Mouse (Mus musculus) bone marrow macrophage, adult 2 months (primary cell): ENCODE results near the gene Zhx3. TPM values are rescaled to one million over a fixed set of nuclear protein-coding genes. Genes with fewer than 3 reads are reported as not detected.

ENCODE experiments used
- H3K27ac ChIP-seq: 2 replicates; pipeline ENCODE4 v1.5.1; 2012; ENCODE audit warnings: low read depth, low read length; ENCODE audit not compliant: insufficient read depth
- H3K4me1 ChIP-seq: 2 replicates; pipeline ENCODE4 v1.6.1; 2012; ENCODE audit warnings: low read length; ENCODE audit not compliant: control insufficient read depth, insufficient read depth
- H3K4me3 ChIP-seq: 2 replicates; pipeline ENCODE4 v1.5.1; 2012; ENCODE audit warnings: mild to moderate bottlenecking, low read length, moderate library complexity; ENCODE audit not compliant: insufficient read depth
- CTCF ChIP-seq: IDR thresholded peaks from 2 replicates; pipeline ENCODE4 v1.5.1; 2012; ENCODE audit warnings: low read depth, mild to moderate bottlenecking, low read length, moderate library complexity
- POLR2A ChIP-seq: IDR thresholded peaks from 2 replicates; pipeline ENCODE4 v1.6.1; 2012; ENCODE audit warnings: mild to moderate bottlenecking, low read depth, low read length, borderline replicate concordance
- polyA plus RNA-seq: library from polyadenylated mRNA; stranded (reverse); fragments of >200 nt; gene quantifications from 2 replicates; pipeline ENCODE4 v1.2.4, GENCODE M21; 2012; ENCODE audit not compliant: missing spikeins, insufficient read depth, insufficient read length

Gene Zhx3
- polyA plus RNA-seq, 1 experiment = 6.1 TPM

DNA sequence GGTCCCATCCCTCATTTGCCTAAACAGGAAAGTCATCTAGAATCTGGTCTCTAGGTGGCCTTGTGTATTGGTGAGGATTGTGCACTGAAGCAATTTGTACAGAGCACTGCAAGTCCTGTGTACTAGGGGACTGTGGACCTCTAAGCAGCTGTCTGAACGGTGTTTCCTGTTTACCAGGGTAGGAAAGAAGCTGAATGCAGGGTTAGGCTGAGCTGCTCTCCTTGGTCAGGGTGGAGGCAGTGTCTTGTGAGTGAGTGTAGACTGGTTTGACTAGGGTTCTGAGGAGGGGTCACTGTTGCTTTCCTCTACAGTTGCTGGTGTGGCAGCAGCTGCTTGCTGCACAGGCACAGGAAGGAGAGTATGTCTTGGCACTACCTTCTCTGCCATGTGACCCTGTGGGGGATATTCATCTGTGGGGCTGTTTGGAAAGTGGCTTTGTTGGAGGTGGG is 130.6 kb downstream of the Zhx3 start:
- TF ChIP-seq POLR2A = no peak
- TF ChIP-seq CTCF = no peak
- H3K27ac ChIP-seq = no peak overlapping the region
- no peak overlapping the region for H3K4me3 ChIP-seq
- peaks cover 20% of the 10 kb centered on the region for H3K4me1 ChIP-seq

DNA sequence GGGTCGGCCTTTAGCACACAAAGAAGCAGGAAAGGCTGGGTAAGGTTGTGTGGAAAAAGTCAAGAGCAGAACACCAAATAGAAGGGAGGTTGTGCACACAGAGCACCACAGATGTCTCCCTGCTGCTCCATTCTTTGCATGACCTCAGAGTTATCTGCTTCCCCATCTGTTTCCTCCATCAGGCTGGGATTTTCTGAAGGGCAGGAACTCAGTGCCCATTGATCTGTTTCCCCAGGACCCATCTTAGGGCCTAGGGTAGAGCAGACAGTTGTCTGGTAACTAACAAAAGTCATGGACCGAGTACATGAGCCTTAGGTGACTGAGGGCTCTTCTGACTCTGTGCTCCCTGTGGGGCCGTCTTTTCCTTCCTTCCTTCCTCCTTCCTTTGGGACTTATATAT is 131.2 kb downstream of the Zhx3 start:
- Histone ChIP-seq H3K27ac (no peak overlapping the region), H3K4me1 (peaks cover 20% of the 10 kb centered on the region), H3K4me3 (no peak overlapping the region)
- no peak for TF ChIP-seq POLR2A
- TF ChIP-seq CTCF = no peak

- Histone ChIP-seq H3K27ac (no peak overlapping the region), H3K4me3 (no peak overlapping the region), H3K4me1 (peaks cover 20% of the 10 kb centered on the region)
- TF ChIP-seq POLR2A (no peak), CTCF (no peak)
Observed at GRCm38 (mm10) chr2:160740521-160741156, 132.2 kb downstream of the Zhx3 start.

GRCm38 (mm10) chr2:160739647-160740356 is 133.0 kb downstream of the Zhx3 start:
- TF ChIP-seq POLR2A (no peak), CTCF (no peak)
- H3K27ac ChIP-seq = no peak overlapping the region

DNA sequence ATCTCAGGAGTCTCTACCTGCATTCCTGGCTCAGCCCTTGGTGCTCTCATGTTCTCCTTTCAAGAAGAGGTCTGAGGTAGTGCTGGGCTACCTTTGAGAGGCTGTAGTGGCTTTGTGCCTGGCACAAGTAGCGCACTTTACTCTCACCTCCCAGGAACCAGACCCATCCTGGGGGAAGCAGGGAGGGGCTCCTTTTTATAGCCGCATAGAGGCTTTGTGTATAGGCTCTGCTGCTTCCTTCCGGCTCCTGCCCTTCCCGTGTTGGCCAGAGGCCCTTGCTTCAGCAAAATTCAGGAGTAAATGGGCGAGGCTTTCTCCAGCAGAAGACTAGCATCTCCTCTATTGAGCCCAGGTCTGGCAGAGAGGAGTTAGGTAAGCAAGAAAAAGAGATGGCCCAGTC is 134.4 kb downstream of the Zhx3 start:
- Histone ChIP-seq H3K4me1 (peaks cover 12% of the 10 kb centered on the region), H3K27ac (no peak overlapping the region), H3K4me3 (no peak overlapping the region)
- TF ChIP-seq POLR2A (no peak), CTCF (no peak)

More at GRCm38 (mm10) chr2:160739647-160740356, 133.0 kb downstream of the Zhx3 start:
- H3K4me1 ChIP-seq = peaks cover 17% of the 10 kb centered on the region
- no peak overlapping the region for H3K4me3 ChIP-seq

DNA sequence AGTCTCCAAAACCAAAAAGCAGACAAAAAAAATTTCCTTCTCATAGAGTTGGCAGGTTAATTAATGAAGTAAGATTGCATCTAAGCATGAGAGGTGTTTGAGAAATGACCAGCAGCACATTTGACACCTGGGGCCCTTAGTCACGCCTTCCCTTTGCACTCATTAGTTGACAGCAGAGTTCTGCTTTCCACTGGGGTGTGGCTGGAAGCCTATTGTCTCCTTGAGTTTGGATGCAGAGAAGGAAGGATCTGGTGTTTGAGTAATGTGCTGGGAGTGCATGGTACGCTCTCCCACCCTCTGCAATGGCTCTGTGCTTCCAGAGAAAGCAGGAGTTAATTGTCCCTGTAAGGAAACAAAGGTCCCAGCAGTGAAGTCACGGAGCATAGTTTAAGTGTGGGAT is 136.3 kb downstream of the Zhx3 start:
- H3K4me3 ChIP-seq = no peak overlapping the region
- TF ChIP-seq POLR2A = no peak
- TF ChIP-seq CTCF = no peak
- H3K4me1 ChIP-seq = peaks cover 8% of the 10 kb centered on the region
- H3K27ac ChIP-seq = no peak overlapping the region

- H3K4me1 ChIP-seq = 0 out of 2 replicates have a peak, but pooled peaks cover 5% of the 10 kb centered on the region
- H3K4me3 ChIP-seq = no peak overlapping the region
- H3K27ac ChIP-seq = no peak overlapping the region
- no peak for TF ChIP-seq CTCF
- no peak for TF ChIP-seq POLR2A
Observed at GRCm38 (mm10) chr2:160735706-160736310, 137.0 kb downstream of the Zhx3 start.

DNA sequence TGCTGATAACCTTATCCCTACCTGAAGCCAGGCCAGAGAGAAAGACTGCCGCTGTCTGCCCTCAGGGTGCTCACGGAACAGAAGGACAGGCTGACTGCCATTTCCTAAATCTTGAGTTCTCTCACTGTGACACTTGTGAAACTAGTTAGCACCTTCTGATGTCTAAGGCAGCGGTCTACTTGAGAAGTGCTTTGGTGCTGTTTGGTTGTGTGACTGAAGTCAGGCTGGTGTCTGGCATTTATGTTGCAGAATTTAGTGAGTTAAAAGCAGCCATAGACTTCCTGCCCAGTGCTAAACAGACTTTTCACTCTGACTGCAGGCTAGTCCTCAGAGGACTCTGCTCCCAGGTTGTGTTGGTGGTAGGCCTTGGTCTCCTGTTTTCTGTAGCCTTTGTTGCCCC is 138.5 kb downstream of the Zhx3 start:
- H3K4me3 ChIP-seq = no peak overlapping the region
- no peak for TF ChIP-seq POLR2A
- TF ChIP-seq CTCF = no peak
- H3K27ac ChIP-seq = no peak overlapping the region
- H3K4me1 ChIP-seq = 0 out of 2 replicates have a peak, but pooled peaks cover 8% of the 10 kb centered on the region

- no peak overlapping the region for H3K27ac ChIP-seq
- no peak for TF ChIP-seq CTCF
- TF ChIP-seq POLR2A = no peak
- 0 out of 2 replicates have a peak, but pooled peaks cover 8% of the 10 kb centered on the region for H3K4me1 ChIP-seq
- H3K4me3 ChIP-seq = no peak overlapping the region
Observed at GRCm38 (mm10) chr2:160733131-160733531, 139.7 kb downstream of the Zhx3 start.
